Comparison of ENCODE assay signal across 16 mouse cellular contexts in genomic region chr2:81549158-81549557, GRCm38 (mm10).
A peak's percentile ranks its signal among the peaks of the same experiment; 100 is the strongest.
DNase-seq lines count a peak whose midpoint lies in the region; ATAC-seq and TF ChIP-seq lines count a peak whose summit lies in the region.
"Had no signal": no experiment of that assay in that cellular context is flagged by ENCODE, and none has a peak within 500 bp of the region (broad histone marks: within the 10 kb centered on the region; RNA-seq: fewer than 3 reads in every experiment).

No protein-coding gene starts in this region.

- TF ChIP-seq CTCF in Patski (IDR thresholded peaks at IDR 0.05) = no peak

- peak; percentile 24 for DNase-seq in layer of hippocampus, adult 11-12 months (ENCODE audit: low spot score)
- DNase-seq in layer of hippocampus, postnatal 25 days (ENCODE audit: extremely low spot score in 1 of 2, low spot score in 1 of 2) = no peak
- no peak for DNase-seq in Patski (ENCODE audit: low read depth, low spot score)
- DNase-seq in cerebellum, adult 11 months = peak; percentile 0
- peak; percentile 14 to 71 for DNase-seq in layer of hippocampus, adult 18-20 months (ENCODE audit: low spot score in 2 of 2)
- no peak for DNase-seq in natural killer cell, adult 2 months (ENCODE audit: low spot score in 2 of 2)
- DNase-seq in retina, postnatal 1 day = no peak
- DNase-seq: gastrocnemius, postnatal 25 days; kidney, adult 2 months; liver; thymus, adult 2 months had no signal

- in situ Hi-C loops in Patski (cut with MboI; ENCODE audit: low pct_unique_long_range_greater_than_20kb) = no loop called here

- no peaks in the 10 kb centered on the region for H3K27me3 ChIP-seq in Patski
- H3K27me3 ChIP-seq: CH12.LX; heart, embryonic 12.5 days; lung, embryonic 15.5 days; megakaryocyte, embryonic 14.5 days had no signal

- peak; percentile 71 for ATAC-seq in Patski
- ATAC-seq: forebrain, embryonic 16.5 days had no signal

- POLR2A ChIA-PET in Patski (lab: Charles Lee) = no interaction called here

- CTCF ChIA-PET in Patski (lab: Charles Lee) = no interaction called here

Comparison
In these comparisons a context has a peak if more than half of its experiments do, and no peak if none do; other contexts are left out.
1. DNase-seq: peak in layer of hippocampus, adult 11-12 months (single experiment), cerebellum, adult 11 months (single experiment) and layer of hippocampus, adult 18-20 months (2 of 2); none in layer of hippocampus, postnatal 25 days (0 of 2), Patski (single experiment), natural killer cell, adult 2 months (0 of 2) and retina, postnatal 1 day (single experiment).